Mouse (Mus musculus): Measurements from ENCODE around the gene Olfr1246.
"Not testable (repeated sequence)": the region's sequence is repeated elsewhere in the genome, so short reads cannot be mapped to it uniquely, and the experiment has no call there.

Olfr1246 gene

DNA sequence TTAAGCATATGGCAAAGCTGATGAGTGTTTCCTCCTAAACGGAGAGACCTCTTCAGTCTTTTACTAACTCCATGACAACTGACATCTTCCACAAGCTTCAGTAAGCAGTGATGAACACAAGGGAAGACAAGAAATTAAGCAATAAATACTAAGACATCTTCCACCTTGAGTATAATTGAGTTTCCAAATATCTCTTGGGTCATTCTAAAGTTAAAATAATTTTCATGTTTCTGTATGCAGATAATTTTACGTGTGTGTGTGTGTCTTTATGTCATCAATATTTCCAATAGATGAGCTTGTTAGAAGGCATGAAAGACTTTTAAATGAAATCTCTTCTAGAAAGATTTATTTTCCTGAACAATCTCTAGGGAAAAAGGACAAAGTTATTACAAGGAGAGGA is at the start of gene Olfr1246:
Gene Olfr1246 (minus strand): TSS at position 101 of the 400 bp plus-strand sequence.
- DNase-seq (ENCODE audit: extremely low read depth, low read depth) = no peak

DNA sequence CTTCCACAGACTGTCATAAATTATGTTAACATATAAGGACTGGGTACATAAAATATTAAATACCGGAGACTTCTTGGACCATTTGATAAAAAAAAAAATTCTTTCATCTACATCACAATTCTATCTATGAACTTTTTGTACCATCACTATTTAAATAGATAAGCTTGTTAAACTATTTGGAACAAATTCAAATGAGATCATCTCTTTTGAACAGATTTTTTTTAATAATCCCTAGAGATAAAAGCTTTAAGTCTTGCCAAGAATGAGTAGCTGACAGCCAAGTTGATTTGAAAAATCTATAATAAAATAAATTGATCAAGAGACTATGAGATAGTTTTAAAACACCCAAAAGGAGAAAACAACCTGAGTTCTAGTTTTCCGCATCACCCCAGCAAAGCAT is 41.9 kb upstream of the Olfr1246 start, which contains the start of gene Olfr1249:
Gene Olfr1249 (minus strand): TSS at position 101 of the 400 bp plus-strand sequence.
- no peak for DNase-seq (ENCODE audit: extremely low read depth, low read depth)

DNA sequence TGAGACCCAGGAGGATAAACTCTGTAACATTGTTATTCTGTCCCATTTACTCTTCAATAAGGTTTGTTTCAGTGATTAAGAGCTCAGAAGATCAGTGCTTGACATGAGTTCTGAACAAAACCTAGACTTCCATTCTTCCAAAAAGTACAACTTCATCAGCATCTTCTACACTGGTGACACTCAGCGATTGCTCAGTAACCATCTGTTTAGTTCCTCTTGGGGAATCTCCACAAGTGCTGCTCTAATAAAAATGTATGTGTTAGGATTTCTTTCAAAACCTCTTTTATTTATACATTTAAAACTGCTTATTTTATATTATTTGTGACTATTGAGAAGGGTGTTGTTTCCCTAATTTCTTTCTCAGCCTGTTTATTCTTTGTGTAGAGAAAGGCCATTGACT is 25.2 kb upstream of the Olfr1246 start, which contains the start of gene Olfr1248:
Gene Olfr1248 (minus strand): TSS at position 101 of the 400 bp plus-strand sequence.
- DNase-seq (ENCODE audit: extremely low read depth, low read depth) = not testable (repeated sequence)

DNA sequence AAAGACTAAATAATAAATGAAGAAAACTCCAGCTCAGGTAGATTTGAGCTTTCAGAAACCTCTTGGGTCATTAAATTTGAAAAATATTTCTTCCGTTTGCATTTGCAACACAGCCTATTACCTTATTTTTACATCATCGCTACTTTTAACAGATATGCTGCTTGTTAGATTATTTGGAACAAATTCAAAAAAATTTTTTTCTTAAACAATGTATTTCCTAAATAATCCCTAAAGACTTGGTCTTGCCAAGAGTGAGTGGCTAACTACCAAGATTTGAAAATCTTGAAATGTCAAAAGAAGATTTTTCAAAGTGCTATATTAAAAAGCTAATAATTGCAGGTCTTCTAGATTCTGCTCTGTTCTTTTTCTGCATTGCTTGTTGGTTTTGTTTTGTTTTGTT is 21.1 kb upstream of the Olfr1246 start, which contains the start of gene Olfr1247:
Gene Olfr1247 (minus strand): TSS at position 101 of the 400 bp plus-strand sequence.
- DNase-seq (ENCODE audit: extremely low read depth, low read depth) = no peak

DNA sequence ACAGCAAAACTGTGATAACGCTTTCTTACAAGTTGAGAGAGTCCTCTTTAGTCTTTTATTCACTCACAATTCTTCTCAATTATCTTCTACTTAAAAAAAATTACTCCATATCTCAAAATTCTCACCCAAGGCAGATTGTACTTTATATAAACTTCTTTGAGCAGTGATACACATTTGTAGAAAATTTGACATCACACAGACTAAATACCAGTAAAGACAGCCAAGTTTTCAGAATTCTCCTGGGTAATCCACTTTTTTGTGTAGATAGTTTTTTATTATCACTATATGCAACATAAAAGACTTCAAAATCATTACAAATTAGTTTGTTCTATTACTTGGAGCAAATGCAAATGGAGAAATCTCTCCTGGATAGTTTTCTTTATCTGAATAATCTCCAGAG is 14.6 kb downstream of the Olfr1246 start, which contains the start of gene Olfr1245:
Gene Olfr1245 (minus strand): TSS at position 101 of the 400 bp plus-strand sequence.
- no peak for DNase-seq (ENCODE audit: extremely low read depth, low read depth)

DNA sequence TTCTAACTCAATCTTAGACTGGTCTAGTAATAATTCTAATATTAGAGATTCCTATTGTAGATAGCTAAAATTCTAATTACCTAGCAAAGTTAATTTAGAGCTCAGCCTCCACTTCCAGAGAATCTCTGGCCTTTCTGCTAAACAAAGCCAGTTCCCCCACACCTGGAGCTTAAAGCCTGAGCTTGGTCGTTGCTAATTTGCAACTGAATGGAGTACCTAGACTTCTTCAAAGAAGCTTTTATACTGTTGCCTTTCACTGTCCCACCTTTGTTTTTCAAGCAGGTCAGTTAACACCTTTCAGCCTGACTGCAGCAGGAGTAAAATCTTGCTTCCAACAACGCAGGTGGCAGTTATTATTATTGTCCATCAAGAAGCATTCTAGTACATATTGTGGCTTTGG is 30.3 kb downstream of the Olfr1246 start:
- DNase-seq (ENCODE audit: extremely low read depth, low read depth) = not testable (repeated sequence)

DNA sequence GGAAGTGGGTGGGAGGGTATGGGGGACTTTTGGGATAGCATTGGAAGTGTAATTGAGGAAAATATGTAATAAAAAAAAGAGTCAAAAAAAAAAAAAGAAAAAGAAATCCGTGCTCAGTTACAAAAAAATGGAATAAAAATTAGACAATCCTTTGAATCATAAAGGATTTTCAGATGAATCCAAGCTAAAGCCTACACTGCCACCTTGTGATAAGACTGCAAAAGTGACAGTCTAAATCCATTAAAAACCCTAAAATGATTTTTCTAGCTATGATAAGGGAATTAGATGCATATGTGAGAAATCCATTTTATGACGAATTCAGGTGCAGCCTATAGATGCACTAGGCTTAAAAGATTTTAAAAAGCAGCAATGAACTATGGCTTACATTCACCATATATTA is 48.4 kb downstream of the Olfr1246 start:
- no peak for DNase-seq (ENCODE audit: extremely low read depth, low read depth)

DNA sequence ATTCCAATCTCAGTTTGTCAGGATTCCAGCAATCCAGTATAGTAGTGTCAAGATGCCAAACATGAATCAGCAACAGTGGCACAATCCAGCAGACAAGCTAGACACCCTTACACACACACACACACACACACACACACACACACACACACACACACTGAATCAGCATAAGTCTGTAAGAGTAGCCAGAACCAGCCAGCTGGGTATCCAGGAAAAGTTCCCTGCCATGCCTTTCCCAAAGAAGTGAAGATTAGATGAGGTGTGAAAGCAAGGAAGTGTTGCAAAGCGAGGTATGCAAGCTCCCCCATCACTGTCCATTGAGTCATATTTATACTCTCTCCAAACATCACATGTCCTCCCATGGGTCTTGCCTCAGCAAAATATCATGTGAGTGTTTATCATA is 53.0 kb downstream of the Olfr1246 start:
- no peak for DNase-seq (ENCODE audit: extremely low read depth, low read depth)
